Mouse (Mus musculus): Measurements from ENCODE around the gene Kdm3a. TPM values are rescaled to one million over a fixed set of nuclear protein-coding genes. Genes with fewer than 3 reads are reported as not detected.

Kdm3a gene
- polyA plus RNA-seq, 1 experiment from 2014 or later, result 47.0 TPM

Other genes starting within 250 kb of the Kdm3a start
- 11.4 and 12.3 TPM in 2 replicates for gene Rmnd5a, start 192.4 kb downstream of the Kdm3a start, polyA plus RNA-seq (2015; fragmentation: Nextera tagmentation; extraction: Ambion mirVana)
- gene Rnf103, start 139.1 kb downstream of the Kdm3a start, polyA plus RNA-seq (2015; fragmentation: Nextera tagmentation; extraction: Ambion mirVana), result 8.5 and 14.5 TPM in 2 replicates
- gene Chmp3, start 89.2 kb downstream of the Kdm3a start, polyA plus RNA-seq (2015; fragmentation: Nextera tagmentation; extraction: Ambion mirVana), result 74.0 and 74.3 TPM in 2 replicates
- 14.1 and 14.6 TPM in 2 replicates for gene Reep1, start 74.6 kb upstream of the Kdm3a start, polyA plus RNA-seq (2015; fragmentation: Nextera tagmentation; extraction: Ambion mirVana)
- 70.7 and 71.2 TPM in 2 replicates for gene Mrpl35, start 194.0 kb upstream of the Kdm3a start, polyA plus RNA-seq (2015; fragmentation: Nextera tagmentation; extraction: Ambion mirVana)
- 238 and 251 TPM in 2 replicates for gene Immt, start 198.3 kb upstream of the Kdm3a start, polyA plus RNA-seq (2015; fragmentation: Nextera tagmentation; extraction: Ambion mirVana)